Mouse (Mus musculus) kidney, adult 2 months (tissue): ENCODE data around the gene Rora.

ENCODE experiments used
- CTCF ChIP-seq: fragments of 200-500 bp; conservative IDR thresholded peaks from 2 replicates; pipeline ENCODE4 v1.5.1; 2011; ENCODE audit warnings: low read depth, mild to moderate bottlenecking, control low read depth, low read length, moderate library complexity, mixed read lengths; ENCODE audit not compliant: insufficient read depth, insufficient read length
- POLR2A ChIP-seq: fragments of 200-500 bp; IDR thresholded peaks from one replicate; pipeline ENCODE4 v1.6.1; 2011; ENCODE audit warnings: low read depth, low read length, control low read depth

DNA sequence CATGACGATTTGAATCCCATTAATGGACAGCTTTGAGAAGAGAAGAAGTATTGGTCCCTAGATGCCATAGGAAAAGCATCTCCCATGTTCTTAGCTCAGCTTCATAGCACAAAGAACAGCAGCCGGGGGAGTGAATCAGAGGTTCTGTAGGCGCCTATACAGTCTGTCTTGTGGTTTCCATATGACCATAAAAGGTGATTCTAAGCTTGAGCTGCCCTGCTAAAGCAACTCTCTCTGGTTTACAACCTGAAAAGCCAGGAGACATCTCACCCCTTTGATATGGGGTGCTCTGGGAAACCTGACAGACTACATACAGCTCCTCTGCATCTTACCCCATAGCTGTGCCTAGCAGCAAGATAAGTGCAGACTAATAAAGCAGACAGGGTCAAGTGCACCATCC, 369.7 kb downstream of the Rora start:
- TF ChIP-seq CTCF (no peak), POLR2A (no peak)
